Mouse (Mus musculus): Measurements from ENCODE around the gene Zfp865.
"Not testable (repeated sequence)": the region's sequence is repeated elsewhere in the genome, so short reads cannot be mapped to it uniquely, and the experiment has no call there.

Zfp865 gene

DNA sequence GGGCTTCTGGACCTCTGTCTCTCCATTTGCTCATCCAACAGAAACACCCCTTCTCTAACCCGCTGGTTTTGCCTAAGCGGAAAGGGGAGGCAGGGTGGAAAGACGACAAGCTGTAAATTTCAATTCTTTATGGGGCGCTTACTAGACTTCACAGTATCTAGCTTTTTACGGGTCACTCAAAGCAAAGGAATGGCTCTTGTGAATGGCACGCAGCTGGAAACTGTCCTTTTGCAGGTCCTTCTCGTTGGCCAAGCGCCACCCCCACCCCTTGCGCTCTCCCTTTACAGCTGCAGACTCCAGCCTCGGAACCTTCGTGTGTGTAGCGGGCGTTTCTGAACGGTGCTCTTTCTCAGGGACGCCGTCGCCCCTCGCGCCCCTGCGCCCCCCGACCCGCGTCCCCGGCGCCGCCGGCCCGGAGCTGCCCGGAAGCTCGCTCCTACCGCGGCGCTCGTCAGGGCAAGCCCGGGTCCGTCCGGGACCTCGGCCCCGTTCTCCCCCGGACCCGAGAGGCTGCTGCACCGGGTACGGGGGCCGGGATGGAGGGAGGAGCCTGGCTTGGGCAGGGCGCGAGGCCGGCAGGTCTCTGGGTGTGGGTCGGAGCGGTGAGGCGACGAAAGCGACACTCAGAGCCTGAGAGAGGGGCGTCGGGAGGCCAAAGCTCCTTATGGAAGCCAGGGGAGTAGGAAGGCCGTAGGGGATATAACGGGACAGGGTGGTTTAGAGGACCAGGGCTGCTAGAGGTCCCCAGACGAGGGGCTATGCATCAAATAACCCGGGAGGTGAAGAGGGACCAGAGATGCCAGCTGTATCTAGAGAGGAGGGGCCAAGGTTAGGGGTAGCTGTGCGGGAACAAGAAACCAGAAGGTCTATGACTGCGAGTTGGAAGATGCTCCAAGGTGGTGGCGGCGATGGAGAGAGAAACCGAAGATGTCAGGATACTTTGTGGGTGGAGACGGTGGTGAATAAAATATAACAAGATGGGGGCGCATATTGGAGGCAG, 31.3 kb downstream of the Zfp865 start, which contains the start of gene Zfp580:
Gene Zfp580 (plus strand): TSS at position 346 of the 1,000 bp plus-strand sequence.
- peak in 1 of 2 experiments; percentile 65 for DNase-seq (ENCODE audit: low spot score in 2 of 2)

DNA sequence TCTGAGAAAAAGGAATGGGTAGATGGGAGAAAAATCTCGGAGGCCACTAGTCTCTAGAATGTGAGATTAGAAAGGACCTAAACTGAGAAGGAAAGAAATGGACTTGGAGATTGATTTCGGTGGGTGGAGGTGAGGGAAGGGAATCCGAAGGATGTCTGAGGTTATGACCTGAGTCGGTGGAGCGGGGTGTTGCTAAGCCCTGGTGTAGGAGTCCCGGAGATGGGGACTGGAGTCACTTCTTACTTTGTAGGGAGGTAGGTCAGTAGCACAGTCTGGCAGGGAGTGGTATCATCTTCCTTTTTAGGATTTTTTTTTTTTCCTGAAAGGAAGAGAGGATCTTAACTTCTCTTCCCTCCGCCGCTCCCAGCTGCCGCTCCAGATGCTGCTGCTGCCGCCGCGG, 32.3 kb downstream of the Zfp865 start:
- DNase-seq (ENCODE audit: low spot score in 2 of 2) = no peak

DNA sequence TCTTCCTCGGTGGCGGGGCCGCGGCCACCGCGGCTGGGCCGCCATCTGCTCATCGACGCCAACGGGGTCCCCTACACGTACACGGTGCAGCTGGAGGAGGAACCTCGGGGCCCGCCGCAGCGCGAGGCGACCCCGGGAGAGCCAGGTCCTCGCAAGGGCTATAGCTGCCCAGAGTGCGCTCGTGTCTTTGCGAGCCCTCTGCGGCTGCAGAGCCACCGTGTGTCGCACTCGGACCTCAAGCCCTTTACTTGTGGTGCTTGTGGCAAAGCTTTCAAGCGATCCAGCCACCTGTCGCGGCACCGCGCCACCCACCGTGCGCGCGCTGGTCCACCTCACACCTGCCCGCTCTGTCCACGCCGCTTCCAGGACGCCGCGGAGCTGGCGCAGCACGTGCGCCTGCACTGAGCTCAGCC, 32.8 kb downstream of the Zfp865 start:
- no peak for DNase-seq (ENCODE audit: low spot score in 2 of 2)

DNA sequence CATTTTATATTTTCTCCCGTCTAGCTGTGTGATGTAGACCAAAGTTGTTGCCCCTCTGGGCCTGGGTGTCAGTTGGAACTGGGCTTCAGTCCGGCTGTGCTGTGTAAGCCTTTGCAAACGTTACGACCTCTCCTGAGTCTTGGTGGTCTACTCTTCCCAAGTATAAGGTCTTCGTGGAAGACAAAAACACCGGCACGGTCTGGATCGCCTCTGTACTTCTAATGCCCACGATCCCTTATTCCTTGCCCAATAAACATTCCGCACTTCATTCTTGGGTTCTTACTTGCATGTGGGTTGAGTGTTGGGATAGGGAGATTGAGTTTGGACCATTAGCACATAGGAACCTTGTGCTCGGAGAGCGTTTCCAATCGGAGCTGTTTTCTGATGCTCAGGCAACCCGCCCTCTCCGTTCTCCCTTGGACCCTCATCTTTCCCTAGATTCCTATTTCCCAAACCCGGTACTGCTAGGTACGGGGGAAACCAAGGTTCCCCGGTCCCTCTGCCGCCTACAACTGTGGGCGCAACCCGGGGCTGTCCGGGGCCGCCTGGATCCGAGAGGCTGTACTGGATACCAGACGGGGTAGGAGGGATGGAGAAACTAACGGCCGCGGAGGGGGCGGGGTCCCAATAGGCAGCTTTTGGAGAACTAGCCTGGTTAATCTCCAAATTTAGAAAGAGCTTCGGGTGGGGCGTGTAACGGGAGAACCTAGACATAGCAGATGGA, 33.4 kb downstream of the Zfp865 start:
- no peak for DNase-seq (ENCODE audit: low spot score in 2 of 2)

DNA sequence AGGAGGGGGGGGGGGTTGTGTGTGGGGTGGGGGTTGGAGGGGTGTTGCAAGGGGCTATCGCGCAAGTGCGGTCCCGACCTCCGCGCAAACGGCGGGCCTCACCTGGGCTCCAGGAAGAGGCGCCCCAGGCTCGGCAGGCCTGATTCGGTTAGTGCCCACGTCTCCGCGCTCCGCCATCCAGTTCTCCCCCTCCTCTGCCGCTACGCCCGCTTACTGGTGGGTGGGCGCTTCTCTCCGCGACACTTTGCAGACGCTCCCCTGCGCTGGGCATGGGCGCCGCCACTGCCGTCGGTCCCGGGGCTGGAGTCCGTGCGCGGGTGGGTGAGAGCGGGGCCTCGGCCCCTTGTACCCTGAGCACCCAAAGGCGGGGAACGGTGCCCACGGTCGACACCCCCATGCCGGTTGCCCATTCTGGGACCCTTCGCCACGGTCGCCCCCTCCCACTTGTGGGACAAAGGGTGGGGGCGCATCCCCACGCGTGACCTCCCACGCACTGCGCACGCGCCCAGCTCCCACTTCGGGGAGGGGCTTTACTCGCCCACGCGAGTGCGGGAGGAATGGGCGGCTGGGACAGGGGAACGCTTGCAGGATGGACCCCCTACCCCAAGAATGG, 36.6 kb downstream of the Zfp865 start:
- DNase-seq (ENCODE audit: low spot score in 2 of 2) = no peak

DNA sequence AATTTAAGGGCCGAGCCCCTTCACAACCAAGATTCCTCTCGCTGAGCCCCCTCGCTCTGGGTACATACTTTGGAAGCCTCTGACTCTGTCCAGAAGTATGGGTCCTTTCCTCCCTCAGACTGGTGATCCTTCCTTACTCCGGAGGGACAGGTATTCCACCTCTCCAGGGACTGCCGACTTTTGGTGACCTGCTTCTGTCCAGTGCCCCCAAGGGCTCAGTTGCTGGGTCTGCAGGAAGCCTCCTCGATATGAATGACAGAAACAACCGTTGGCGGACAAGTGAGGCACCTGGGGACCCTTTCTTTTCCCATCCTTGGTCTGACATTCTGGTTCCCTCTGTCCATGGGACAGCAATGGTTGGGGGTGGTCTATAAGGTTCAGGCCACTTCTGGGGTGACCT, 37.2 kb downstream of the Zfp865 start:
- no peak for DNase-seq (ENCODE audit: low spot score in 2 of 2)

DNA sequence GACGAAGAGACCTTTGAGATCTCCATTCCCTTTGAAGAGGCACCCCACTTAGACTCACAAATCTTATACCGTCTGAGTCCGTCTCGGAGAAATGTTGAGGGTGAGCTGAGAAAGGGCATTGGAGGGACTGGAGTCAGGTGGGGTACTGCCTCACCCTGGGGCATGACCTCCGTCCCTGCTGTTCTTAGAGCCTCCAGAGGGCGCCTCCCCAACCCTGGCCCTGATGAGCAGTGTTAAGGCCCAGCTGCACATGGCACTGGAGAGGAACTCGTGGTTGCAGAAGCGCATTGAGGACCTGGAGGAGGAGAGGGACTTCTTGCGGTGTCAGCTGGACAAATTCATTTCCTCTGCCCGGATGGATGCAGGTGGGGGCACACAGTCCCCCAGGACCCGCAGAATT, 37.6 kb downstream of the Zfp865 start:
- no peak for DNase-seq (ENCODE audit: low spot score in 2 of 2)

DNA sequence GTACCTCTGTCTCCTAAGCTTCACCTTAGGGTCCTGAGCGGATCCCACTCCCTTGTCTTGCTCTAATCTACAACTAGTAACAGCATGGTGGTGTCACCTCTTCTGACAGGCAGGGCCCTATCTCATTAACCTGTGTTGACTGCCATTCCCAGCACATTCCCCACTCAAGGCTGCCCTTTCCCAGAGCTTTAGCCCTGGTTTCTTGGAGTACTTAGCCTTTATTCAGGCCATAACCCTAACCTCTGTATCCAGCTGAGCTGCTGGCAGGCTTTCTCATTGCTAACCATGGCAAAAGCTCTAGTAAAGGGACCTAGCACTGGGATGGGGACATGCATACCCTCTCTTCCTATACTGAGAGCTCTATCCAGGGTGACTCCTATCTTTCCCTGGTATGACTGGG, 38.5 kb downstream of the Zfp865 start:
- no peak for DNase-seq (ENCODE audit: low spot score in 2 of 2)

DNA sequence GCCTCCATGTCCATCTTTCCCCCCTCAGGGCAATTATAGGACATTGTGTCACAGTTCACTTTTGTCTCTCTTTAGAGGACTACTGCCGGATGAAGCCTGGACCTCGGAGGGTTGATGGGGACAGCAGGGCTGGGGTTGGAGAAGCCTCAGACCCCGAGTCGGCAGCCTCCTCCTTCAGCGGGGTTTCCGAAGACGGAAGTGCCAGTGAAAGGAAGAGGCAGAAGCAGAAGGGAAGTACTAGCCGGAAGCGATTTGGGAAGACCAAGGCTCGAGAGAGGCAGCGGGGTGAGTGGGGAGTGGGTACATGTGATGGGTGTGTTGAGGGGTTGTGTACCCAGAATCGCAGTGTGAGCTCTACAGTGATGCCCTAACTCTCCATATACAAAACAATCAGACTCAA, 39.2 kb downstream of the Zfp865 start:
- DNase-seq (ENCODE audit: low spot score in 2 of 2) = no peak

DNA sequence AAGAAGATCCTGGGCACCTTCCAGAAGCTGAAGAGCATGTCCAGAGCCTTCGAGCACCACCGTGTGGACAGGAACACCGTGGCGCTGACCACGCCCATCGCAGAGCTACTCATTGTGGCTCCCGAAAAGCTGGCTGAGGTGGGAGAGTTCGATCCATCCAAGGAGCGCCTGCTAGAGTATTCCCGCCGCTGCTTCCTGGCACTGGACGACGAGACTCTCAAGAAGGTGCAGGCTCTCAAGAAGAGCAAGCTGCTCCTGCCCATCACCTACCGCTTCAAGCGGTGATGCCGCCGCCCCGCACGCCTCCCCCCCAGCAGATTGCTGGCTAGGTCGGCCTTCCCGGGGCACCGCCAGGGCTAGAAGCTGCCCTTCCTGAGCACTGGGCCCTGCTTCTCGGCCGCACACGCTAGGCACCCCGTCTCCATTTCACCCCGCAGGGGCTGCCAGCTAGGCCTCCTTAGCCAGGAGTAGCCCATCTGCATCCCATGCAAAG, 40.1 kb downstream of the Zfp865 start:
- peak in 1 of 2 experiments; percentile 81 for DNase-seq (ENCODE audit: low spot score in 2 of 2)

DNA sequence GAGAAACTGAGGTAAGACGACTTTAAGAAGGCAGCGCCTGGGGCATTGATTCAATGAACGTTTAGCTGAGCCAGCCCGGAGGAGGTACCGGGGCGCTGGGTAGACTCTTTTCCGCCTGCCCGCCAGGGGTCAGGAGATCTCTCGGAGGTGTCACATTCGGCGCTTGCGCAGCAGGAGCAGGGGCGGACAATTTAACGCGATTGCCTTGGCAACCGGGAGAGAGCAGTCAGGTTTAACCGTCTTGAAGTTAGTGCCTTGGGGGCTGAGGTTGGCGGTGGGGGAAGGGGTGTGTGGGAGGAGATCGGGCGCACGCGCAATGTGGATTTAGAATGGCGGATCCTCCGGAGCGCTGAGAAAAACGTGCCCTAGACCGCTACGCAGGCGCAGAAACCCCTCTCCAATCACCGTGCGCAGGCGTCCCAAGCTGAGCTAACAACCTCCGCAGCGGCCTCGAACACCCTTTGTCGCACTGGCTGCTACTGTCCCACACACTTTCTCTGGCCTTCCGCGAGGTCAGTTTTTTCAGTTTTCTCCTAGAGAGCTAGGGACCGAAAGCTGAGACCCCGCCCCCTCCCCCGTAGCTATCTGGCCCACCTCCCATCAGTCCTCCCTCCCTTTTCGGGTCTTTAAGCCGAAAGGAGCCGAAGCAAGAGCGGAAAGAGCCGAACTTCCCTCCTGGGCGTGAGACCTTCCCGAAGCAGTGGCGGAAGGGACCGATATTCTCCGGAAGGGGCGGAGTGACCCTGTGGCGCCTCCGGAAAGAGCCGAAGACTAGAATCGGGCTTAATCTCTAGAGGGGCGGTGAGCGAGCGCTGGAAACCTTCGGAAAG, 41.0 kb downstream of the Zfp865 start:
- peak; percentile 96 to 99 for DNase-seq (ENCODE audit: low spot score in 2 of 2)

DNA sequence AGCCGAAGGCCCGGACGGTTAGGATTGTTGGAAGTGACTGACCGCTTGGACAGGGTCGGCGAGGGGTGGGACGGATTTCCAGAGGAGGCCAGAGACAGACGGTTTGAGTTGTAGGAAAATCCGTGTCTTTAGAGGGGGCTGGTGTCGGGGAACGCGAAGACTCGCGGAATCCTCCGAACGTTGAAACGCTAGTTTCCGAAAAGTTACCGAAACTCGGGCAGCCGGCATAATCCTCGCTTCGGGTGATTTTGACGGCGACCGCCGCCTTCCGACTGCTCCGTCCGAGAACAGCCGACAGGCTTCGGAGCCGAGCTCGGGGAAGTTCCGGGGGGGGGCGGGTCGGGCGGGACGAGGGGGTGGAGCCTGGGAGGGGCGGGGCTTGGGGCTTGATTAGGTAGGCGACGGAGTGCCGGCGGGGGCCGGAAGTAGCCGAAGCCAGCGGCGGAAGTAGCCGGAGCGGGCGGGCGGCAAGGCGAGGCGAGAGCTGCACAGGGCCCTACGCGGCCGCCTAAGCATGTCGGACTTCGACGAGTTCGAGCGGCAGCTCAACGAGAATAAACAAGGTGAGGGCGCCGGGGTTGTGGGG, 41.7 kb downstream of the Zfp865 start, which contains the start of gene U2af2:
Gene U2af2 (plus strand): TSS at position 370 of the 586 bp plus-strand sequence.
- DNase-seq (ENCODE audit: low spot score in 2 of 2) = peak; percentile 82 to 87

DNA sequence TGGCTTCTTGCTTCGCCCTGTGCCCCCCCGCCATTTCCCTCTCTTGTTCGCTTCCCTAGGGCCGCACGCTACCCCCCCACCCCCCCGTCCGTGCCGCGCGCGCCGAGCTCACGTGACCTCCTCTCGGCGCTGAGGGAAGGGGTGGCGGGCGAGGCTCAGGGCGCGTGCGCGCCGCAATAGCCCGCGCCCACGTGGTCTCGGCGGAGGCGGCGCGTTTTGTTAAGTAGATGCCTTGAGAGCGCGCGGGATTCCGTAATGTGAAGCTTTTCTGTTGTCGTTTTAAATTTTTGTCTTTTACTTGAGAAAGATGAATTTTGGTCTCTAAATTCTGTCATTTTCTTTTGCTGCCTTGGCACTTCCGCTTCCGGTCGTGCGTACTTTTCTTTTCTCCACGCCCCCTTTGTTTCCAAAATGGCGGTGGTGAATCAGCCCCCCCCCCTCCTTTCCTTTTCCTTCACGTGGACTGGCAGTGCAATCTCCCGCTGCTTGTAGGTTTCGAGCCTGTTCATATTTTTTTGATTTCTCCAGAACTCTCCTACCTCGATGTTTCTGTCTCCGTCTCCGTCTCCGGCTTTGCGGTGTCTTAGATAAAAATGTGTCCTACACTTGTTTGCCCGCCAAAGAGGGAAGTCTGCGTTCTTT, 42.3 kb downstream of the Zfp865 start:
- no peak for DNase-seq (ENCODE audit: low spot score in 2 of 2)

DNA sequence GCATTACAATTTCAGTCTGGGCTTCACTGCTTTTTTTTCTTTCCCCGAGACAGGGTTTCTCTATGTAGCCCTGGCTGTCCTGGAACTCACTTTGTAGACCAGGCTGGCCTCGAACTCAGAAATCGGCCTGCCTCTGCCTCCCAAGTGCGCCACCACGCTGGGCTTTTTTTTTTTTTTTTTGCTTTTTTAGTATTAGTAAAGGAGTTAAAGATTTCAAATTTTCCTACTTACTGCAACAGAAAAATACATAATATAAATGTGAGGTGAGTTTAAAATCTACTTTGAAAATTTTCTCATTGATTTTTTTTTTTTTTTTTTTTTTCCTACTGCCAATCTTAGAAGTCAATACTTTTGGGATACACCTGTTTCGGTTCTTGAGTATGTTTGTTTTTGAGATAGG, 44.7 kb downstream of the Zfp865 start:
- no peak for DNase-seq (ENCODE audit: low spot score in 2 of 2)

DNA sequence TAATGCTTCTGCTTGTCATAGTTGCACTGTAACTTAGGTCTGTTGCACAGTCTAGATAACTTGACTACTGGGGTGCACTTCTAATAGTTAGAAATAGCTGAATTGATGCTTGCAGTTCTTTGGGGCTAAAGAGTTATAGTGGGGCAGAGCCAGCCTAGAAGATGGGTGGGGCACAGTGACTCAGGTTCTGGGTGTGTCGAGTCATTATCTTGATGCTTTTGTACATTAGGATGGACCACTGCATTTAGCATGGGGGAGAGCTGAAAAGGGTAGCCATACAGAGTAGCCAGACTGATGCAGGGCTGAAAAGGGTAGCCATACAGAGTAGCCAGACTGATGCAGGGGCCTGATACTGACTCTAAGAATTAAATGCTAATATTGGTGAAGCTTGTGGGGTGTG, 53.4 kb downstream of the Zfp865 start:
- DNase-seq (ENCODE audit: low spot score in 2 of 2) = no peak

DNA sequence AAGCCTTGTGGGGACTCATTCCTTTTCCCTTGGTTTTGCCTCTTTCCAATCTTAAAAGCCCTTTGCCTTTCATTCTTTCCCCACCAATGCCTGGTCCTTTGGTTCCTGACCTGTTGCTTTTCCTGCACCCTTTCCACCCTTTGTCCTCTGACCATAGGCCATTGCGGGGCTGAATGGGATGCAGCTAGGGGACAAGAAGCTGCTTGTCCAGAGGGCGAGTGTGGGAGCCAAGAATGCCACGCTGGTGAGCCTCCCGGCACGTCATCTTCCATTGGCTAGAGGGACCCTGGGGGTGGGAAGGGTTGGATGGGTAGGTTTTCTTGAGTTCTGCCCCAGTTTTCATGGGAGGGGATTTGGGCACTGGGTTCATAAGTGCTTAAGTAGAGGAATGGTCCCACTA, 54.8 kb downstream of the Zfp865 start:
- no peak for DNase-seq (ENCODE audit: low spot score in 2 of 2)

DNA sequence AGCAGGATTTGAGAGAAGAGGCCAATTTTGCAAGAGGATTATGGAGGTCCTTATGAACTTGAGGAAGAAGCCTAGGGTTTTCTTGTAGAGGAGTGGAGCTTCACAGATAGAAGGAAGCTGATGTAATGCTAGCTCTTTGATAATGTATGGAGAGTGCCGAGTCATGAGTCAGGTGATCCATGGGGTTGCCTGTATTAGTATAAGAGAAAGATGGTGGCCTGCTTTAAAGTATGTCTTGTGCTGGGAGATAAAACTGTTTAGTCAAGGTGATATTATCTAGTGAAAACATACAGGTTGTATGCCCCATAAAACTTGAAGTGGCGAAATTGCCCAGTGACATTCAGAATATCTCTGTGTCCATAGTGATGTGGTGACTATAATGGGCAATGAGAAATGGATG, 56.8 kb downstream of the Zfp865 start:
- DNase-seq (ENCODE audit: low spot score in 2 of 2) = no peak

DNA sequence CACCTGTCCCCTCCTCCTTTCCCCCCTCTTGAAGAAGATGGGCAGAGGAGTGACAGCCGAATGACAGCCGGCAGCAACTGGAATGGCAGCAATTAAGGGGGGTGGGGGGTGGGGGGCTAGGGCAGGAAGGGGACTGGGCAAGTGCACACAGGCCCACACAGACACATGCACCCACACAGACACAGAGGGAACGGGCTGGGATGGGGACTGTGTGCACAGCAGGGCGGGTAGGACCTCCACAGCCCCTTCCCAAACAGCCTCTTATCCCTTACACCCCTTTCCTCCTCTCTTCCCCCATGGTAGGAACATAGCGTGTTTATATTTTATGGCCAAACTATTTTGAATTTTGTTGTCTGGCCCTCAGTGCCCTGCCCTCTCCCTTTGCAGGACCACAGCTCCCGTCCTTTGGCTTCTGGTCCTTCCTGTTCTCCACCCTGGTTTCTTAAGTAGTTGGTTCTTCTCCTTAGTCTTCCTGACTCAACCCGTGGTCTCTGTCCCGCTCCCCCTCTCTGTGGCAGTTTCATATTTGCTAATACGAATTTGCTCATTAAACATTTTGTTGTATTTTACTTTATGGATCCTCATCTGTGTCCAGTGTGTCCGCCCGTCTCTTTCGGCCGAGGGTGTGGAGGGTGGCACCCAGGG, 59.3 kb downstream of the Zfp865 start:
- DNase-seq (ENCODE audit: low spot score in 2 of 2) = not testable (repeated sequence)

DNA sequence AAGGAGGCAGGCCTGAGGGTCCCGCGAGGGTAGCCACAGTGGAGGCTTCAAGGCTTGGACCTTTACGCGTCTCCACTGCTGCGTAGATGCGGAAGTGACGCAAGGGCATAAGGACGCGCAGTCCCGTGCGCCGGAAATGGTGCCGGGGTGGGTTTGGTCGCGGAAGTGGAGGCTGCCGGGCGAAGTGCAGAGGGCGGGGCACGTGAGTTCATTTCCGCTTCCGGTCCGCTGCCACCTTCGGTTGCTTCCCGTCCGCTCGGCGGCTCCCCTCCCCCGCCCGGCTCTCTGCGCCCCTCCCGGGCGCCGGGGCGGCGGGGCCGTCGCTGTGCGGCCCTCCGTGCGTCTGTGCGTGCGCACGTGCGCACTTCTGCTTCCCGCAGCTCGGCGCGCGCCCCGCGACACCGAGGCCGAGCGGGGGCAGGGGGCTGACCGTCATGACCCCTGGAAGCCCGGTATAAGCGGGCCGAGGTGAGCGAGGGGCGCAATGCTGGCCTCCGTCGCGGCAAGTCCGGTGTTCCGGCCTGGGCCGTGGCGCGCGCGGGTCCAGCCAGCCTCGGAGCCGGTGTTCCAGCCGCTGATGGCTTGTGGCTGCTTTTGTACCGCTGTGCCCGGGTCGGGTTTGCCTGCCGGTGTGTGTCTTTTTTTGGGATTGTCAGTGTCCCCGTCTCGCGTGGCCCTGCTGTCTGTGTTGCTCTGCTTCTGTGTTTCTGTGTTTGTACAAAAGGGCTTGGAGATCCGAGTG, 60.0 kb downstream of the Zfp865 start, which contains the start of gene Epn1:
Gene Epn1 (plus strand): TSS at position 226 of the 742 bp plus-strand sequence.
- peak; percentile 88 to 97 for DNase-seq (ENCODE audit: low spot score in 2 of 2)

Measured in left cerebral cortex, adult 9 months (tissue).